Mouse (Mus musculus): ENCODE data around the gene Sbno2. TPM values are rescaled to one million over a fixed set of nuclear protein-coding genes. Genes with fewer than 3 reads are reported as not detected.

Sbno2 gene
- polyA plus RNA-seq, 1 experiment: 29.4 TPM

DNA sequence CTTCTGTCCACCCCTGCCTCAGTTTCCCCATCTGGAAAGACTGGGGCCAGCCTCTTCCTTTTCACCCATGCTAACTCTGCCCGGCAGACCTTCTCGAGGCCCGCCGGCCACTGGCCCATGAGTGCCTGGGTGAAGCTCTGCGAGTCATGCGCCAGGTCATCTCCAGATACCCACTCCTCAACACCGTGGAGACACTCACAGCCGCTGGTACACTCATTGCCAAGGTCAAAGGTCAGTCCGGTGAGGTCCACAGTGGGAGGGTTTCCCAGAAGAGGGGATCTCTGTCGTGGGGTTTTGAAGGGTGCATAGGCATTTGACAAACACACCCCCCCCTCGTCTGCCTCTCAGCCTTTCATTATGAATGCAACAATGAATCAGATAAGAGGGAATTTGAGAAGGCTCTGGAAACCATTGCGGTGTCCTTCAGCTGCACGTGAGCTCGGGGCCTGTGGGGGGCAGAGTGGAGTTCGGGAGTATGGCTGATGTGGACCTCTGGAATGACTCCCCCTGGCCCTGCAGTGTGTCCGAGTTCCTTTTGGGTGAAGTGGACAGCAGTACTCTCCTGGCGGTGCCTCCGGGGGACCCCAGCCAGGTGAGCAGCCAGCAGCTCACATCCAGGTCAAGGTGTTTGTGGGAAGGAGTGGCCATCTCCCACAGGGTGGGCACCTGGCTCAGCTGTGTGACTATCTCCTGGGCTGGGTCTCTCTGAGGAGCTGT lies 84.6 kb downstream of the Sbno2 start:
- Histone ChIP-seq H3K4me3 (ENCODE audit: insufficient read depth, poor library complexity, severe bottlenecking) (no peak overlapping the region), H3K79me2 (ENCODE audit: control insufficient read depth, insufficient read depth) (no peaks in the 10 kb centered on the region), H3K79me3 (ENCODE audit: low read depth) (no peaks in the 10 kb centered on the region), H3ac (ENCODE audit: control insufficient read depth, insufficient read length, low read depth) (no peak overlapping the region), H3K27me3 (ENCODE audit: control insufficient read depth, insufficient read depth, insufficient read length) (no peaks in the 10 kb centered on the region), H3K36me3 (ENCODE audit: control insufficient read depth, insufficient read depth) (no peaks in the 10 kb centered on the region)
- TF ChIP-seq USF1 (IDR thresholded peaks at IDR 0.05; ENCODE audit: low read depth): no peak
- TF ChIP-seq MYOG (IDR thresholded peaks at IDR 0.05; ENCODE audit: control insufficient read depth, extremely low read depth, insufficient read length): no peak
- no peak for TF ChIP-seq MYOD1 (IDR thresholded peaks at IDR 0.05; ENCODE audit: control insufficient read depth, insufficient read length, low read depth)
- no peak for TF ChIP-seq CEBPB (IDR thresholded peaks at IDR 0.05; ENCODE audit: low read depth)
- TF ChIP-seq CTCF (IDR thresholded peaks at IDR 0.05; ENCODE audit: control insufficient read depth, insufficient read depth, insufficient read length): no peak
- no peak for TF ChIP-seq MAX (IDR thresholded peaks at IDR 0.05)
- TF ChIP-seq FOSL1 (IDR thresholded peaks at IDR 0.05; ENCODE audit: insufficient read depth, low read length, poor library complexity, severe bottlenecking): no peak

DNA sequence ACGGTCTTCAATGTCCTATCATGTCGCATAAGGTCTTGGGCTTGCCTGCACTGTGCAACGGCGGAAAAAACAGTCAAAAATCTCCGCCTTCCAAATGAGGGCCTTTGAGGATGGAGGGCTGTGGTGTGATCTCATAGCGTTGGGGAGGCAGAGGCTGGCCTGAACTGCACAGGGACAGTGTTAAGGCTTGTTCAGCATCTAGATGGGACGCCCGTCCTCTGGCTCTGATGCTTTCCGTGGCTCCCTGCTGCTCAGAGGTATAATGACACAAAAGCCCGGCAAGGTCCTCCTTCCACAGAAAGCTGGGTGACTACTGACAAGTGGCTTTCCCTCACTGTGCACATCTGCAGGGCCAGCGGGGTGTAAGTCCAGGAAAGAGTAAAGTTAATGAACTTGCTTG lies 85.2 kb downstream of the Sbno2 start:
- Histone ChIP-seq H3K79me2 (ENCODE audit: control insufficient read depth, insufficient read depth) (no peaks in the 10 kb centered on the region), H3K36me3 (ENCODE audit: control insufficient read depth, insufficient read depth) (peaks cover 4% of the 10 kb centered on the region), H3K27me3 (ENCODE audit: control insufficient read depth, insufficient read depth, insufficient read length) (no peaks in the 10 kb centered on the region), H3ac (ENCODE audit: control insufficient read depth, insufficient read length, low read depth) (no peak overlapping the region), H3K79me3 (ENCODE audit: low read depth) (no peaks in the 10 kb centered on the region), H3K4me3 (ENCODE audit: insufficient read depth, poor library complexity, severe bottlenecking) (no peak overlapping the region)
- no peak for TF ChIP-seq MAX (IDR thresholded peaks at IDR 0.05)

DNA sequence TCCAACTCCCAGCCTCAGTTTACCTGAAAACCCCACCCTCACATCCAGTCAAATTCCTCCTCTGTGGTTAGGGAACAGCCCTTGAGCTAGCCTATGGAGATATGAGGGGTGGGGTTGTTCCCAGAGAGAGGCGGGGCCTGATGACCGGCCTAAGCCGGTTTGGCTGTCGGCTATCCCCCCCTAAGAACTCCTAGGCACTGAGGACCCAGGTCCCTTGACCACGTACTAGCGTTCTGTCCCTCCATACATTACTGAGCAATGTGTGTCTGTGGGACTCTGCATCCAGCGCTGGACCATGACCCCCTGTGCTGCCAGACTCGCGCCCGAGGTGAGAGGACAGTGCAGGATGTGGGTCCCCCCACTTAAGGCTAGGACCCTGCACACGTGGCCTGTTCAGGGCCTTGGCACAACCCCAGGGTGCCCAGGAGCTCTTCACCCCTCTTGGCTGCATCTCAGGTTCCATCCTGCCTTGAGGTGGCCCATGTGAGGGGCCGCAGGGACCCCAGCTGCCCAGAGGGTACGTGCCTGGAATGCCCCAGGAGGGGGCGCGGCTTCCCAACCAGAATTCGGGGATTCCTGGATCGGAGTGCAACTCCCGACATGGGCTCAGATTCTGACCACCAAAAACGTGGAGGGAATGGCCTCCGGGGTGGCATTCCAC lies 85.8 kb downstream of the Sbno2 start:
- no peaks in the 10 kb centered on the region for H3K79me2 ChIP-seq (ENCODE audit: control insufficient read depth, insufficient read depth)
- peaks cover 5% of the 10 kb centered on the region for H3K36me3 ChIP-seq (ENCODE audit: control insufficient read depth, insufficient read depth)
- no peak overlapping the region for H3ac ChIP-seq (ENCODE audit: control insufficient read depth, insufficient read length, low read depth)
- no peaks in the 10 kb centered on the region for H3K79me3 ChIP-seq (ENCODE audit: low read depth)
- H3K27me3 ChIP-seq (ENCODE audit: control insufficient read depth, insufficient read depth, insufficient read length): no peaks in the 10 kb centered on the region
- TF ChIP-seq MAX (IDR thresholded peaks at IDR 0.05) (no peak), CTCF (IDR thresholded peaks at IDR 0.05; ENCODE audit: control insufficient read depth, insufficient read depth, insufficient read length) (no peak)
- no peak overlapping the region for H3K4me3 ChIP-seq (ENCODE audit: insufficient read depth, poor library complexity, severe bottlenecking)

DNA sequence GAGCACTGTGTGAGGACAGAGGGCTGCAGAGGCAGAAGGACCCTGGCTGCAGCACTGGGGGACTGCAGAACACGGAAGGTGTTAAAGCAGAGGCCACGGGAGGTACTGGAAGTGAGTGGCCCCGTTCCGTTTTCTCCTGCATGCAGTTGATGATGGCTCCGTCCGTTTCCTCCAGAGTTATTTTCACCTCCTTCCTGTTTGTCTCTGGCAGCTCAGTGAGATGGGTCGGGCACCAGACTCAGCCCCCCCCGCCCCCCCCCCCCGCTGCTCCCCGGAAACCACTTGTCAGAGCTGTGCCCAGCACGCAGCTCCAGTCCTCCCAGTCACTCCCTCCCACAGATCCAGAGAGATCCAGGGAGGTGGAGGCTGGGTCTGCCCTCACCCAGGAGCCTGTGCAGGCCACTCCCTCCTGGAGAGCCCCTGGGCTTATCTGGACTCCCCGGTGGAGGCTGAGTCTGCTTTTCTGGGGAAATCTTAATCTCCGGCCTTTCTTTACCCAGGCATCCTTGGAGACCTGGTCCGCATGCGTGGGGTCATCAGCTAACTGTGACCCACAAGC lies 86.6 kb downstream of the Sbno2 start:
- no peak overlapping the region for H3K4me3 ChIP-seq (ENCODE audit: insufficient read depth, poor library complexity, severe bottlenecking)
- peaks cover 5% of the 10 kb centered on the region for H3K36me3 ChIP-seq (ENCODE audit: control insufficient read depth, insufficient read depth)
- H3K79me2 ChIP-seq (ENCODE audit: control insufficient read depth, insufficient read depth): no peaks in the 10 kb centered on the region
- H3ac ChIP-seq (ENCODE audit: control insufficient read depth, insufficient read length, low read depth): peak overlapping the region; percentile 8
- TF ChIP-seq USF1 (IDR thresholded peaks at IDR 0.05; ENCODE audit: low read depth) (no peak), FOSL1 (IDR thresholded peaks at IDR 0.05; ENCODE audit: insufficient read depth, low read length, poor library complexity, severe bottlenecking) (no peak), CTCF (IDR thresholded peaks at IDR 0.05; ENCODE audit: control insufficient read depth, insufficient read depth, insufficient read length) (no peak), MAX (IDR thresholded peaks at IDR 0.05) (no peak), CEBPB (IDR thresholded peaks at IDR 0.05; ENCODE audit: low read depth) (no peak), MYOG (IDR thresholded peaks at IDR 0.05; ENCODE audit: control insufficient read depth, extremely low read depth, insufficient read length) (no peak), MYOD1 (IDR thresholded peaks at IDR 0.05; ENCODE audit: control insufficient read depth, insufficient read length, low read depth) (no peak)
- no peaks in the 10 kb centered on the region for H3K79me3 ChIP-seq (ENCODE audit: low read depth)
- H3K27me3 ChIP-seq (ENCODE audit: control insufficient read depth, insufficient read depth, insufficient read length): no peaks in the 10 kb centered on the region

GRCm38 (mm10) chr10:80017771-80018170 lies 87.6 kb downstream of the Sbno2 start:
- no peak for TF ChIP-seq MAX (IDR thresholded peaks at IDR 0.05)
- TF ChIP-seq USF1 (IDR thresholded peaks at IDR 0.05; ENCODE audit: low read depth): no peak
- TF ChIP-seq FOSL1 (IDR thresholded peaks at IDR 0.05; ENCODE audit: insufficient read depth, low read length, poor library complexity, severe bottlenecking): no peak
- TF ChIP-seq MYOD1 (IDR thresholded peaks at IDR 0.05; ENCODE audit: control insufficient read depth, insufficient read length, low read depth): no peak
- no peak for TF ChIP-seq MYOG (IDR thresholded peaks at IDR 0.05; ENCODE audit: control insufficient read depth, extremely low read depth, insufficient read length)
- no peak for TF ChIP-seq CEBPB (IDR thresholded peaks at IDR 0.05; ENCODE audit: low read depth)
- no peak for TF ChIP-seq CTCF (IDR thresholded peaks at IDR 0.05; ENCODE audit: control insufficient read depth, insufficient read depth, insufficient read length)
- Histone ChIP-seq H3K4me3 (ENCODE audit: insufficient read depth, poor library complexity, severe bottlenecking) (no peak overlapping the region), H3K27me3 (ENCODE audit: control insufficient read depth, insufficient read depth, insufficient read length) (no peaks in the 10 kb centered on the region), H3K79me3 (ENCODE audit: low read depth) (no peaks in the 10 kb centered on the region), H3ac (ENCODE audit: control insufficient read depth, insufficient read length, low read depth) (no peak overlapping the region), H3K79me2 (ENCODE audit: control insufficient read depth, insufficient read depth) (no peaks in the 10 kb centered on the region), H3K36me3 (ENCODE audit: control insufficient read depth, insufficient read depth) (peaks cover 11% of the 10 kb centered on the region)

DNA sequence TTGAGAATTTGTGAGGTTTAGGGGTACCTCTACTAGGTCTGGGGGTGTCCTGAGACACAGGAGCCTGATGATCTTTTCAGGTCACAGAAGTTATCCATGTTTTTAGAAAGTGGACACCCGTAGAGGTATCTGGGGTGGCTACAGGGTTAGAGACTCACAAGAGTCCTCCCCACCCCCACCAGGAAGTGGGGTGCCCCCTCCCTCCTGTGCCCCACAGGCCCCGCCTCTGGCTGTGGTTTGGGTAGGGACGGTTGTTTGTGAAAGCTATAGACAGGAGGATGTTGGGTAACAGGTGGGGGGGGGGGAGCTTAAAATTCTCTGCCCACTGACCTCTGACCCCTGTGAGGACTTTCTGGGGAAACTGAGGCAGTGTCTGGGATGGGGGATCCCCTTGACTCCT lies 88.0 kb downstream of the Sbno2 start:
- peaks cover 12% of the 10 kb centered on the region for H3K36me3 ChIP-seq (ENCODE audit: control insufficient read depth, insufficient read depth)
- H3K27me3 ChIP-seq (ENCODE audit: control insufficient read depth, insufficient read depth, insufficient read length): no peaks in the 10 kb centered on the region
- no peaks in the 10 kb centered on the region for H3K79me2 ChIP-seq (ENCODE audit: control insufficient read depth, insufficient read depth)
- TF ChIP-seq MYOD1 (IDR thresholded peaks at IDR 0.05; ENCODE audit: control insufficient read depth, insufficient read length, low read depth) (no peak), USF1 (IDR thresholded peaks at IDR 0.05; ENCODE audit: low read depth) (no peak), CTCF (IDR thresholded peaks at IDR 0.05; ENCODE audit: control insufficient read depth, insufficient read depth, insufficient read length) (no peak), MAX (IDR thresholded peaks at IDR 0.05) (no peak), FOSL1 (IDR thresholded peaks at IDR 0.05; ENCODE audit: insufficient read depth, low read length, poor library complexity, severe bottlenecking) (no peak), CEBPB (IDR thresholded peaks at IDR 0.05; ENCODE audit: low read depth) (no peak), MYOG (IDR thresholded peaks at IDR 0.05; ENCODE audit: control insufficient read depth, extremely low read depth, insufficient read length) (no peak)
- H3ac ChIP-seq (ENCODE audit: control insufficient read depth, insufficient read length, low read depth): no peak overlapping the region
- no peaks in the 10 kb centered on the region for H3K79me3 ChIP-seq (ENCODE audit: low read depth)
- H3K4me3 ChIP-seq (ENCODE audit: insufficient read depth, poor library complexity, severe bottlenecking): no peak overlapping the region
